Mouse (Mus musculus): ENCODE data around the gene Rtl5.

The Rtl5 gene

GRCm38 (mm10) chrX:102066134-102066533 lies 5.0 kb downstream of the Rtl5 start:
- DNase-seq (ENCODE audit: low spot score in 2 of 2): peak; percentile 12 to 32

GRCm38 (mm10) chrX:102065213-102065775 lies 5.8 kb downstream of the Rtl5 start:
- no peak for DNase-seq (ENCODE audit: low spot score in 2 of 2)

- no peak for DNase-seq (ENCODE audit: low spot score in 2 of 2)
Measured at GRCm38 (mm10) chrX:102064062-102064461, 7.0 kb downstream of the Rtl5 start.

- DNase-seq (ENCODE audit: low spot score in 2 of 2): no peak
Measured at GRCm38 (mm10) chrX:102060891-102061290, 10.2 kb downstream of the Rtl5 start.

- DNase-seq (ENCODE audit: low spot score in 2 of 2): no peak
Measured at GRCm38 (mm10) chrX:102060243-102060642, 10.9 kb downstream of the Rtl5 start.

GRCm38 (mm10) chrX:102059437-102059836 lies 11.7 kb downstream of the Rtl5 start:
- peak in 1 of 2 experiments; percentile 41 for DNase-seq (ENCODE audit: low spot score in 2 of 2)

- DNase-seq (ENCODE audit: low spot score in 2 of 2): no peak
Measured at GRCm38 (mm10) chrX:102054009-102054408, 17.1 kb downstream of the Rtl5 start.

- no peak for DNase-seq (ENCODE audit: low spot score in 2 of 2)
Measured at GRCm38 (mm10) chrX:102053371-102053770, 17.7 kb downstream of the Rtl5 start.

- no peak for DNase-seq (ENCODE audit: low spot score in 2 of 2)
Measured at GRCm38 (mm10) chrX:102051225-102051624, 19.9 kb downstream of the Rtl5 start.

GRCm38 (mm10) chrX:102050552-102050951 lies 20.6 kb downstream of the Rtl5 start:
- DNase-seq (ENCODE audit: low spot score in 2 of 2): no peak

GRCm38 (mm10) chrX:102042386-102042785 lies 28.7 kb downstream of the Rtl5 start:
- DNase-seq (ENCODE audit: low spot score in 2 of 2): no peak

GRCm38 (mm10) chrX:102041562-102041961 lies 29.5 kb downstream of the Rtl5 start:
- DNase-seq (ENCODE audit: low spot score in 2 of 2): no peak

GRCm38 (mm10) chrX:102037506-102037905 lies 33.6 kb downstream of the Rtl5 start:
- DNase-seq (ENCODE audit: low spot score in 2 of 2): no peak

- DNase-seq (ENCODE audit: low spot score in 2 of 2): no peak
Measured at GRCm38 (mm10) chrX:102036866-102037361, 34.2 kb downstream of the Rtl5 start.

GRCm38 (mm10) chrX:102035671-102036070 lies 35.4 kb downstream of the Rtl5 start:
- DNase-seq (ENCODE audit: low spot score in 2 of 2): no peak

GRCm38 (mm10) chrX:102033566-102033965 lies 37.5 kb downstream of the Rtl5 start:
- no peak for DNase-seq (ENCODE audit: low spot score in 2 of 2)

GRCm38 (mm10) chrX:102032431-102032830 lies 38.7 kb downstream of the Rtl5 start:
- no peak for DNase-seq (ENCODE audit: low spot score in 2 of 2)

GRCm38 (mm10) chrX:102031851-102032250 lies 39.3 kb downstream of the Rtl5 start:
- peak; percentile 27 for DNase-seq (ENCODE audit: low spot score in 2 of 2)

- no peak for DNase-seq (ENCODE audit: low spot score in 2 of 2)
Measured at GRCm38 (mm10) chrX:102024976-102025375, 46.1 kb downstream of the Rtl5 start.

- DNase-seq (ENCODE audit: low spot score in 2 of 2): no peak
Measured at GRCm38 (mm10) chrX:102019471-102020240, 51.4 kb downstream of the Rtl5 start.

GRCm38 (mm10) chrX:102018890-102019289 lies 52.2 kb downstream of the Rtl5 start:
- DNase-seq (ENCODE audit: low spot score in 2 of 2): no peak

GRCm38 (mm10) chrX:102017213-102017923 lies 53.7 kb downstream of the Rtl5 start:
- no peak for DNase-seq (ENCODE audit: low spot score in 2 of 2)

Data from thymus, postnatal 10 days (tissue).